Mouse (Mus musculus): ENCODE results near the gene Hmcn1.

GRCm38 (mm10) chr1:150833448-150833847 is 159.8 kb downstream of the Hmcn1 start:
- TF ChIP-seq CTCF (IDR thresholded peaks at IDR 0.05; ENCODE audit: control insufficient read depth, insufficient read depth, low read length), result no peak
- TF ChIP-seq POLR2A (IDR thresholded peaks at IDR 0.05; ENCODE audit: borderline replicate concordance, control insufficient read depth, low read depth, low read length), result no peak
